Mouse (Mus musculus): ENCODE measurements around the gene Ugt1a5. TPM values are rescaled to one million over a fixed set of nuclear protein-coding genes. Genes with fewer than 3 reads are reported as not detected.

Ugt1a5 gene
- polyA plus RNA-seq, 1 experiment from 2014 or later: not detected

GRCm38 (mm10) chr1:88255466-88255857, 89.7 kb downstream of the Ugt1a5 start:
- Histone ChIP-seq H3K27ac (replicated peaks) (no peak overlapping the region), H3K27me3 (replicated peaks; ENCODE audit: low read depth, poor library complexity, severe bottlenecking) (no peaks in the 10 kb centered on the region), H3K4me1 (no peaks in the 10 kb centered on the region), H3K36me3 (replicated peaks) (peaks cover 14% of the 10 kb centered on the region), H3K4me3 (no peak overlapping the region), H3K9me3 (peaks cover 95% of the 10 kb centered on the region)
- 57% methylated on average over 2 of the region's 2 CpGs for whole genome bisulfite sequencing
- no peak for DNase-seq (ENCODE audit: low spot score)

- Histone ChIP-seq H3K4me1 (no peaks in the 10 kb centered on the region), H3K27me3 (replicated peaks; ENCODE audit: low read depth, poor library complexity, severe bottlenecking) (no peaks in the 10 kb centered on the region), H3K9me3 (peaks cover 95% of the 10 kb centered on the region), H3K4me3 (no peak overlapping the region), H3K36me3 (replicated peaks) (peaks cover 21% of the 10 kb centered on the region), H3K27ac (replicated peaks) (no peak overlapping the region)
- no peak for DNase-seq (ENCODE audit: low spot score)
- WGBS: 79% methylated on average over 13 of the region's 13 CpGs
These were observed 90.4 kb downstream of the Ugt1a5 start for GRCm38 (mm10) chr1:88255989-88256754.

GRCm38 (mm10) chr1:88256886-88257663, 91.3 kb downstream of the Ugt1a5 start:
- Histone ChIP-seq H3K36me3 (replicated peaks) (peaks cover 30% of the 10 kb centered on the region), H3K27me3 (replicated peaks; ENCODE audit: low read depth, poor library complexity, severe bottlenecking) (no peaks in the 10 kb centered on the region), H3K27ac (replicated peaks) (no peak overlapping the region), H3K4me1 (no peaks in the 10 kb centered on the region), H3K4me3 (no peak overlapping the region), H3K9me3 (peaks cover 97% of the 10 kb centered on the region)
- DNase-seq (ENCODE audit: low spot score): no peak
- 79% methylated on average over 10 of the region's 10 CpGs for WGBS

- no peaks in the 10 kb centered on the region for H3K4me1 ChIP-seq
- WGBS: 81% methylated on average over 6 of the region's 6 CpGs
- H3K27me3 ChIP-seq (replicated peaks; ENCODE audit: low read depth, poor library complexity, severe bottlenecking): no peaks in the 10 kb centered on the region
- H3K27ac ChIP-seq (replicated peaks): no peak overlapping the region
- H3K36me3 ChIP-seq (replicated peaks): peaks cover 36% of the 10 kb centered on the region
- H3K4me3 ChIP-seq: no peak overlapping the region
- DNase-seq (ENCODE audit: low spot score): no peak
- H3K9me3 ChIP-seq: peaks cover 95% of the 10 kb centered on the region
These were observed 91.9 kb downstream of the Ugt1a5 start for GRCm38 (mm10) chr1:88257681-88258080.

- WGBS: 72% methylated on average over 6 of the region's 6 CpGs
- Histone ChIP-seq H3K9me3 (peaks cover 95% of the 10 kb centered on the region), H3K27ac (replicated peaks) (no peak overlapping the region), H3K27me3 (replicated peaks; ENCODE audit: low read depth, poor library complexity, severe bottlenecking) (no peaks in the 10 kb centered on the region), H3K4me3 (no peak overlapping the region), H3K4me1 (no peaks in the 10 kb centered on the region), H3K36me3 (replicated peaks) (peaks cover 43% of the 10 kb centered on the region)
- DNase-seq (ENCODE audit: low spot score): no peak
These were observed 92.5 kb downstream of the Ugt1a5 start for GRCm38 (mm10) chr1:88258361-88258760.

- no peak overlapping the region for H3K27ac ChIP-seq (replicated peaks)
- peaks cover 50% of the 10 kb centered on the region for H3K36me3 ChIP-seq (replicated peaks)
- no peaks in the 10 kb centered on the region for H3K4me1 ChIP-seq
- no peaks in the 10 kb centered on the region for H3K27me3 ChIP-seq (replicated peaks; ENCODE audit: low read depth, poor library complexity, severe bottlenecking)
- H3K9me3 ChIP-seq: peaks cover 95% of the 10 kb centered on the region
- no peak overlapping the region for H3K4me3 ChIP-seq
- WGBS: 81% methylated on average over 8 of the region's 8 CpGs
- no peak for DNase-seq (ENCODE audit: low spot score)
These were observed 93.2 kb downstream of the Ugt1a5 start for GRCm38 (mm10) chr1:88258881-88259642.

- Histone ChIP-seq H3K27me3 (replicated peaks; ENCODE audit: low read depth, poor library complexity, severe bottlenecking) (no peaks in the 10 kb centered on the region), H3K4me1 (no peaks in the 10 kb centered on the region), H3K4me3 (no peak overlapping the region), H3K9me3 (peaks cover 94% of the 10 kb centered on the region), H3K27ac (replicated peaks) (no peak overlapping the region), H3K36me3 (replicated peaks) (peaks cover 56% of the 10 kb centered on the region)
- DNase-seq (ENCODE audit: low spot score): no peak
- 77% methylated on average over 4 of the region's 4 CpGs for WGBS
These were observed 93.8 kb downstream of the Ugt1a5 start for GRCm38 (mm10) chr1:88259643-88260024.

- Histone ChIP-seq H3K4me3 (no peak overlapping the region), H3K27me3 (replicated peaks; ENCODE audit: low read depth, poor library complexity, severe bottlenecking) (no peaks in the 10 kb centered on the region), H3K9me3 (peaks cover 94% of the 10 kb centered on the region), H3K27ac (replicated peaks) (no peak overlapping the region), H3K4me1 (no peaks in the 10 kb centered on the region), H3K36me3 (replicated peaks) (peaks cover 60% of the 10 kb centered on the region)
- WGBS: 85% methylated on average over 6 of the region's 6 CpGs
- no peak for DNase-seq (ENCODE audit: low spot score)
These were observed 94.3 kb downstream of the Ugt1a5 start for GRCm38 (mm10) chr1:88260114-88260513.

- peaks cover 67% of the 10 kb centered on the region for H3K36me3 ChIP-seq (replicated peaks)
- peaks cover 94% of the 10 kb centered on the region for H3K9me3 ChIP-seq
- no peak overlapping the region for H3K4me3 ChIP-seq
- H3K27ac ChIP-seq (replicated peaks): no peak overlapping the region
- H3K4me1 ChIP-seq: no peaks in the 10 kb centered on the region
- H3K27me3 ChIP-seq (replicated peaks; ENCODE audit: low read depth, poor library complexity, severe bottlenecking): no peaks in the 10 kb centered on the region
- DNase-seq (ENCODE audit: low spot score): no peak
- 85% methylated on average over 10 of the region's 10 CpGs for WGBS
These were observed 95.0 kb downstream of the Ugt1a5 start for GRCm38 (mm10) chr1:88260604-88261377.

- no peak for DNase-seq (ENCODE audit: low spot score)
- peaks cover 76% of the 10 kb centered on the region for H3K36me3 ChIP-seq (replicated peaks)
- no peaks in the 10 kb centered on the region for H3K27me3 ChIP-seq (replicated peaks; ENCODE audit: low read depth, poor library complexity, severe bottlenecking)
- H3K9me3 ChIP-seq: peaks cover 93% of the 10 kb centered on the region
- H3K4me1 ChIP-seq: no peaks in the 10 kb centered on the region
- WGBS: 89% methylated on average over 7 of the region's 7 CpGs
- H3K27ac ChIP-seq (replicated peaks): no peak overlapping the region
- H3K4me3 ChIP-seq: no peak overlapping the region
These were observed 95.9 kb downstream of the Ugt1a5 start for GRCm38 (mm10) chr1:88261706-88262105.

GRCm38 (mm10) chr1:88262255-88262654, 96.4 kb downstream of the Ugt1a5 start:
- no peaks in the 10 kb centered on the region for H3K27me3 ChIP-seq (replicated peaks; ENCODE audit: low read depth, poor library complexity, severe bottlenecking)
- no peak overlapping the region for H3K4me3 ChIP-seq
- 91% methylated on average over 4 of the region's 4 CpGs for WGBS
- H3K27ac ChIP-seq (replicated peaks): no peak overlapping the region
- no peaks in the 10 kb centered on the region for H3K4me1 ChIP-seq
- no peak for DNase-seq (ENCODE audit: low spot score)
- peaks cover 82% of the 10 kb centered on the region for H3K36me3 ChIP-seq (replicated peaks)
- peaks cover 93% of the 10 kb centered on the region for H3K9me3 ChIP-seq

GRCm38 (mm10) chr1:88262961-88263360, 97.1 kb downstream of the Ugt1a5 start:
- Histone ChIP-seq H3K4me3 (no peak overlapping the region), H3K4me1 (no peaks in the 10 kb centered on the region), H3K9me3 (peaks cover 87% of the 10 kb centered on the region), H3K36me3 (replicated peaks) (peaks cover 89% of the 10 kb centered on the region), H3K27ac (replicated peaks) (no peak overlapping the region), H3K27me3 (replicated peaks; ENCODE audit: low read depth, poor library complexity, severe bottlenecking) (no peaks in the 10 kb centered on the region)
- WGBS: 78% methylated on average over 6 of the region's 6 CpGs
- no peak for DNase-seq (ENCODE audit: low spot score)

Data from embryonic facial prominence, embryonic 10.5 days (tissue).